Mouse (Mus musculus): ENCODE data around the gene Ninl. TPM values are rescaled to one million over a fixed set of nuclear protein-coding genes. Genes with fewer than 3 reads are reported as not detected.

The Ninl gene
- polyA plus RNA-seq (2015; fragmentation: Nextera tagmentation; extraction: Ambion mirVana) = 8.7 and 9.7 TPM in 2 replicates

DNA sequence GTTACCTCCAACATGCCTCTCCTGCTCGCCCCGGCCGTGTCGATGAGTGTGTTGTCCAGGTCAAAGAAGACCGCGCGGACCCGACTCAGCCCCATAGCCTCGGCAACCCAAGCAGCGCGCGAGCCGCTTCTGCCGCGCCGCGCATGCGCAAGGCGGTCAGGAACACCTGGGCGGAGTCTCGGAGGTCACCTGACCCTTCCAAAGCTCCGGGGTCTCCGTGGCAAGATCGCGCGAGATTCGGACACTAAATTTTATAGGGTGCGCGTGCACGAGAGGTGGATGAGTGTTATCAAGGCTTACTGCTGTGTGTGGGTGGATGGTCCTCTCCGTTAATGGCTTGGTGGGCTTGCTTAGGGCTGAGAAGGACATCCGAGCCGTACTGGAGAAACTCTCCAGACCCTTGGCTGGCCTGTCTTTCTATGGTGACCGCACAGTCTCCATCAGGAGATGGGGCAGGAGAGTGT, at the start of gene Ninl, which contains the start of gene Nanp:
Gene Ninl (minus strand): TSS at position 151 of the 464 bp plus-strand sequence.
Gene Nanp (minus strand): TSS at position 167 of the 464 bp plus-strand sequence.
- Histone ChIP-seq H3K4me2 (ENCODE audit: low read depth, low read length) (peak within 1 kb of the TSS; percentile 84), H3K4me3 (ENCODE audit: low read length) (peak within 1 kb of the TSS; percentile 82), H3K36me3 (ENCODE audit: control insufficient read depth, insufficient read depth, low read length) (no peaks in the 10 kb centered on the region), H3K27me3 (ENCODE audit: control insufficient read depth, insufficient read depth, low read depth, low read length) (no peaks in the 10 kb centered on the region), H3K27ac (ENCODE audit: low read length) (peak within 1 kb of the TSS; percentile 68), H3K4me1 (replicated peaks; ENCODE audit: control insufficient read depth, insufficient read depth, low read length) (peaks cover 11% of the 10 kb centered on the region), H3K9ac (ENCODE audit: low read length) (peak within 1 kb of the TSS; percentile 94), H3K9me3 (ENCODE audit: control insufficient read depth, low read length) (no peaks in the 10 kb centered on the region)
- peak; percentile 98 for ATAC-seq (ENCODE audit: low read depth)
- 0% methylated on average over 30 of the region's 34 CpGs for WGBS

DNA sequence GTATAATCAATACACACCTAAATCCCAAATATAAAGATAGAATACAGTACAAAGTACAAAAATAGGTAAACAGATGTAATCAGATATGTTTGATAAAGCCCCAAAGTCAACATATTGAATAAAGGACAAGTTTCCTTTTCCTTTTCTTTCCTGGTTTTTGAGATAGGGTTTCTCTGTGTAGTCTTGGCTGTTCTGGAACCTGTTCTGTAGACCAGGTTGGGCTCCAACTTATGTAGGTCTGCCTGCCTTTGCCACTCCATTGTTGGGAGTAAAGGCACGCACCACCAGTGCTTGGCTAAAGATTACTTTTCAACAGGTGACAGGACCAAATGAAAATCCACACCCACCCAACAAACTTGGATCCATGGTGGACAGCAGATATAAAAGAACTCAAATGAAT, 17.5 kb upstream of the Ninl start:
- Histone ChIP-seq H3K4me1 (replicated peaks; ENCODE audit: control insufficient read depth, insufficient read depth, low read length) (no peaks in the 10 kb centered on the region), H3K4me2 (ENCODE audit: low read depth, low read length) (no peak overlapping the region), H3K27me3 (ENCODE audit: control insufficient read depth, insufficient read depth, low read depth, low read length) (no peaks in the 10 kb centered on the region), H3K9me3 (ENCODE audit: control insufficient read depth, low read length) (no peaks in the 10 kb centered on the region), H3K27ac (ENCODE audit: low read length) (no peak overlapping the region), H3K4me3 (ENCODE audit: low read length) (no peak overlapping the region), H3K36me3 (ENCODE audit: control insufficient read depth, insufficient read depth, low read length) (no peaks in the 10 kb centered on the region), H3K9ac (ENCODE audit: low read length) (no peak overlapping the region)
- no peak for ATAC-seq (ENCODE audit: low read depth)
- WGBS = 83% methylated on average over 1 of the region's 1 CpGs

DNA sequence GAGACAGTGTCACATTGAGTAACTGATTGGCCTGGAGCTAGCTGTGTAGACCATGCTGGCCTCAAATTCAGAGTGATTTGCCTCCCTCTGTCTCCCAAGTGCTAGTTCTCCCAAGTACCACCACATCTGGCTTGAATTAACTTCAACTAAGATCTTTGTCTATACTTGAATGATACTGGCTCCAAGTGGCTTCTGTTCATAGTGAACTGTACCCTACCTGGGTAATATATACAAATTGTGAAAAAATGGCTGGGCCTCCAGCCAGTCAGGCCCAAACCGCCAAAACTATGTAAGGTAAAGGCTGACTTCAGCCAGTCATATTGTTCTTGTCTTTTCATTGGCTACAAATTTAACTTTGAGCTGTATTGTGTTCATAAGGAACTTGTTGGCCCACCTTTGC, 1.2 kb upstream of the Ninl start:
- peaks cover 11% of the 10 kb centered on the region for H3K4me1 ChIP-seq (replicated peaks; ENCODE audit: control insufficient read depth, insufficient read depth, low read length)
- no peaks in the 10 kb centered on the region for H3K27me3 ChIP-seq (ENCODE audit: control insufficient read depth, insufficient read depth, low read depth, low read length)
- WGBS = 94% methylated on average over 1 of the region's 1 CpGs
- H3K27ac ChIP-seq (ENCODE audit: low read length) = no peak overlapping the region
- H3K4me2 ChIP-seq (ENCODE audit: low read depth, low read length) = no peak overlapping the region
- H3K36me3 ChIP-seq (ENCODE audit: control insufficient read depth, insufficient read depth, low read length) = no peaks in the 10 kb centered on the region
- H3K9ac ChIP-seq (ENCODE audit: low read length) = no peak overlapping the region
- H3K9me3 ChIP-seq (ENCODE audit: control insufficient read depth, low read length) = no peaks in the 10 kb centered on the region
- no peak for ATAC-seq (ENCODE audit: low read depth)
- H3K4me3 ChIP-seq (ENCODE audit: low read length) = no peak overlapping the region

DNA sequence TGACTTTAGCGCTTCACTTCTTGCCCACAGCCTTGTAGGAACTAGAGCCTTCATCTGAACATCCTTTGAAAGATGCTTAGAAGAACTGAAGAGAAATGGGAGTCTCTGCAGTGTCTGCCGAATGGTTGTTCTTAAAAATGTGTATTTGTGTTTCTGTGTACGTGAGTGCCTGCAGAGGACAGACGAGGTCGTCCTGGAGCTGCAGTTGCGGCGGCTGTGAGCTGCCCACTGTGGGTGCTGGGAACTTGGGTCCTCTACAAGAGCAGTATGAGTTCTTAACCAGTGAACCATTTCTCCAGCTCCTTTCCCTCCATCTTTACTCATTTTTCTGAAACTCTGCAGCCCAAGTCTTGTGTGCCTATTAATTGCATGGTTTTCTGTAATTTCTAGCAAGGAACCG, 544 bp upstream of the Ninl start:
- Histone ChIP-seq H3K4me3 (ENCODE audit: low read length) (peak overlapping the region; percentile 82), H3K9me3 (ENCODE audit: control insufficient read depth, low read length) (no peaks in the 10 kb centered on the region), H3K9ac (ENCODE audit: low read length) (peak overlapping the region; percentile 94), H3K27me3 (ENCODE audit: control insufficient read depth, insufficient read depth, low read depth, low read length) (no peaks in the 10 kb centered on the region), H3K4me2 (ENCODE audit: low read depth, low read length) (peak overlapping the region; percentile 84), H3K4me1 (replicated peaks; ENCODE audit: control insufficient read depth, insufficient read depth, low read length) (peaks cover 11% of the 10 kb centered on the region), H3K27ac (ENCODE audit: low read length) (peak overlapping the region; percentile 12; the same call in 1 of the 2 replicates), H3K36me3 (ENCODE audit: control insufficient read depth, insufficient read depth, low read length) (no peaks in the 10 kb centered on the region)
- WGBS = 37% methylated on average over 8 of the region's 8 CpGs
- peak; percentile 10 for ATAC-seq (ENCODE audit: low read depth)

- no peaks in the 10 kb centered on the region for H3K36me3 ChIP-seq (ENCODE audit: control insufficient read depth, insufficient read depth, low read length)
- under 1% methylated on average over 30 of the region's 30 CpGs for WGBS
Measured at GRCm38 (mm10) chr2:151038811-151039222, 365 bp downstream of the Ninl start.

DNA sequence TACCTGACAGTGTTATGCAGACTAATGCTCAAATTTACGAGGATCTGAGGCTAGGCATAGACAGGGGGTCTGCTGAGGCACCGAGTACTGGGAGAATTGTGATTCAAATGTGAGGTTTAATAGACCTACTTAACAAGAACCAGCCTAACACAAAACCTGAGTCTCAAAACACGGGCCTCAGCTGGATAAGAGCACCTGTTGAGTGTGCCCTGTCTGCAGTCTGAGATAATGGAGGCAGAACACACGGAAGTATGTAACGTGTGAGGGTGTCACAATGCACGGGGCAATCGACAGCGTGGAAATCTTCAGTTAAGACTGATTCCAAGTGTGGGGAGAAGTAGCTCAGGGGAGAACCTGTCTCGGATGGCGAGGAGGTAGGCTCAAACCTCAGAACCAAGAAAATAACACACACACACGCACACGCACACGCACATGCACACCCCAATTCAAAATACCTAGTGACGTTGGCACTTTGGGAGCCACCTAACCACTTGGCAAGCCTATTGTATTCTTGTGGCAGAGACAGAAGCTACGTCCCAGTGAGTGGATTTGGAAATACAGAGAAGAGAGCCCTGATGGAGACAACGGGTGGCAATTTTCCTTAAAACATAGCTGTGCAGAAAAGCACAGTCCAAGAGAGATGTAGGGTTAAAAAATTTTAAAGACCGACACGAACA, 1.2 kb downstream of the Ninl start:
- Histone ChIP-seq H3K9me3 (ENCODE audit: control insufficient read depth, low read length) (no peaks in the 10 kb centered on the region), H3K36me3 (ENCODE audit: control insufficient read depth, insufficient read depth, low read length) (no peaks in the 10 kb centered on the region), H3K27ac (ENCODE audit: low read length) (peak overlapping the region; percentile 68; the same call in 1 of the 2 replicates), H3K4me2 (ENCODE audit: low read depth, low read length) (peak overlapping the region; percentile 84), H3K4me3 (ENCODE audit: low read length) (peak overlapping the region; percentile 82), H3K27me3 (ENCODE audit: control insufficient read depth, insufficient read depth, low read depth, low read length) (no peaks in the 10 kb centered on the region), H3K4me1 (replicated peaks; ENCODE audit: control insufficient read depth, insufficient read depth, low read length) (peaks cover 11% of the 10 kb centered on the region), H3K9ac (ENCODE audit: low read length) (peak overlapping the region; percentile 94)
- no peak for ATAC-seq (ENCODE audit: low read depth)
- WGBS = 43% methylated on average over 18 of the region's 18 CpGs

More at GRCm38 (mm10) chr2:151038811-151039222, 365 bp downstream of the Ninl start:
- ATAC-seq (ENCODE audit: low read depth) = peak; percentile 68
- Histone ChIP-seq H3K4me3 (ENCODE audit: low read length) (peak overlapping the region; percentile 82), H3K9me3 (ENCODE audit: control insufficient read depth, low read length) (no peaks in the 10 kb centered on the region), H3K4me1 (replicated peaks; ENCODE audit: control insufficient read depth, insufficient read depth, low read length) (peaks cover 11% of the 10 kb centered on the region), H3K27me3 (ENCODE audit: control insufficient read depth, insufficient read depth, low read depth, low read length) (no peaks in the 10 kb centered on the region), H3K4me2 (ENCODE audit: low read depth, low read length) (peak overlapping the region; percentile 84), H3K27ac (ENCODE audit: low read length) (peak overlapping the region; percentile 68), H3K9ac (ENCODE audit: low read length) (peak overlapping the region; percentile 94)

- 90% methylated on average over 1 of the region's 1 CpGs for WGBS
- peak overlapping the region; percentile 84; the same call in 1 of the 2 replicates for H3K4me2 ChIP-seq (ENCODE audit: low read depth, low read length)
- H3K4me1 ChIP-seq (replicated peaks; ENCODE audit: control insufficient read depth, insufficient read depth, low read length) = peaks cover 11% of the 10 kb centered on the region
- no peak overlapping the region for H3K4me3 ChIP-seq (ENCODE audit: low read length)
- no peak overlapping the region for H3K9ac ChIP-seq (ENCODE audit: low read length)
- no peaks in the 10 kb centered on the region for H3K27me3 ChIP-seq (ENCODE audit: control insufficient read depth, insufficient read depth, low read depth, low read length)
- ATAC-seq (ENCODE audit: low read depth) = no peak
- H3K27ac ChIP-seq (ENCODE audit: low read length) = no peak overlapping the region
- H3K36me3 ChIP-seq (ENCODE audit: control insufficient read depth, insufficient read depth, low read length) = no peaks in the 10 kb centered on the region
- no peaks in the 10 kb centered on the region for H3K9me3 ChIP-seq (ENCODE audit: control insufficient read depth, low read length)
Measured at GRCm38 (mm10) chr2:151037292-151037691, 1.9 kb downstream of the Ninl start.

- H3K27ac ChIP-seq (ENCODE audit: low read length) = no peak overlapping the region
- H3K9ac ChIP-seq (ENCODE audit: low read length) = no peak overlapping the region
- H3K4me3 ChIP-seq (ENCODE audit: low read length) = no peak overlapping the region
- H3K36me3 ChIP-seq (ENCODE audit: control insufficient read depth, insufficient read depth, low read length) = no peaks in the 10 kb centered on the region
- no peak for ATAC-seq (ENCODE audit: low read depth)
- H3K9me3 ChIP-seq (ENCODE audit: control insufficient read depth, low read length) = no peaks in the 10 kb centered on the region
- H3K4me1 ChIP-seq (replicated peaks; ENCODE audit: control insufficient read depth, insufficient read depth, low read length) = peaks cover 11% of the 10 kb centered on the region
- 79% methylated on average over 2 of the region's 2 CpGs for WGBS
- no peaks in the 10 kb centered on the region for H3K27me3 ChIP-seq (ENCODE audit: control insufficient read depth, insufficient read depth, low read depth, low read length)
- no peak overlapping the region for H3K4me2 ChIP-seq (ENCODE audit: low read depth, low read length)
Measured at GRCm38 (mm10) chr2:151036721-151037120, 2.5 kb downstream of the Ninl start.

DNA sequence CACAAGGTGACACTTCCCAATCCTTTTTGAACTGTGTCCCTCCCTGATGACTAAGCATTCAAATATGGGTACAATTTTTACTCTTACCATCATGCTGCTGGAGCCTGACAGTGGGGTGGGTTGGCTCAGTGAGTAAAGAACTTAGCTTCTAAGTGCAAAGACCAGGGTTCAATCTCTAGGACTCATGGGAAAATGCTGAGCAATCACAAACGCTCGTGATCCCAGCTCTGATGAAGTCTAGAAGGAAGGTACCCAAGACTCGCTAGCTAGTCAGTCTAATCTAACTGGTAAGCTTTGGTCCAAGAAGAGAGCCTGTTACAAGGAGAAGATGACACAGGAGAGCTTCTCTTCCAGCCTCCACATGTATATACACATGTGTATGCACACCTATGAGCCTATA, 4.7 kb downstream of the Ninl start:
- Histone ChIP-seq H3K27me3 (ENCODE audit: control insufficient read depth, insufficient read depth, low read depth, low read length) (no peaks in the 10 kb centered on the region), H3K9me3 (ENCODE audit: control insufficient read depth, low read length) (no peaks in the 10 kb centered on the region), H3K4me3 (ENCODE audit: low read length) (no peak overlapping the region), H3K4me2 (ENCODE audit: low read depth, low read length) (no peak overlapping the region), H3K36me3 (ENCODE audit: control insufficient read depth, insufficient read depth, low read length) (0 out of 2 replicates have a peak, but pooled peaks cover under 1% of the 10 kb centered on the region), H3K4me1 (replicated peaks; ENCODE audit: control insufficient read depth, insufficient read depth, low read length) (peaks cover 11% of the 10 kb centered on the region), H3K27ac (ENCODE audit: low read length) (no peak overlapping the region), H3K9ac (ENCODE audit: low read length) (no peak overlapping the region)
- 94% methylated on average over 3 of the region's 3 CpGs for WGBS
- no peak for ATAC-seq (ENCODE audit: low read depth)

Measured in lung, embryonic 16.5 days (tissue).